Mouse (Mus musculus): ENCODE measurements at regions not wholly inside any gene's neighbourhood (a gene's known extent, or its start where the extent isn't known, plus 50 kb on each side); places are given as distances from the start of the nearest gene placed in this dataset.

GRCm38 (mm10) chr7:75397559-75397958 is 57.8 kb upstream of the Akap13 start:
- TF ChIP-seq CTCF (IDR thresholded peaks at IDR 0.05; ENCODE audit: extremely low read depth, insufficient read depth, low read length) (no peak), POLR2A (IDR thresholded peaks at IDR 0.05; ENCODE audit: extremely low read depth, insufficient read depth, low read length) (no peak)
